Mouse (Mus musculus): ENCODE results near the gene Akap8.

- no peak for TF ChIP-seq CTCF (IDR thresholded peaks at IDR 0.05; ENCODE audit: borderline replicate concordance, control insufficient read depth, extremely low read depth, insufficient read depth, low read length, poor library complexity)
- no peak for TF ChIP-seq POLR2A (IDR thresholded peaks at IDR 0.05; ENCODE audit: control insufficient read depth, extremely low read depth, insufficient read depth, low read length, poor library complexity)
These were observed 35.8 kb downstream of the Akap8 start for GRCm38 (mm10) chr17:32285138-32285670.
